Mouse (Mus musculus): ENCODE data around the gene Aagab.

The Aagab gene

GRCm38 (mm10) chr9:63672797-63673493 is 70.5 kb downstream of the Aagab start:
- DNase-seq (ENCODE audit: low read depth) = peak; percentile 36

- no peak for DNase-seq (ENCODE audit: low read depth)
Observed at GRCm38 (mm10) chr9:63673494-63673805, 71.0 kb downstream of the Aagab start.

- DNase-seq (ENCODE audit: low read depth) = peak; percentile 69
Observed at GRCm38 (mm10) chr9:63674613-63675012, 72.2 kb downstream of the Aagab start.

GRCm38 (mm10) chr9:63677621-63678020 is 75.2 kb downstream of the Aagab start:
- peak; percentile 84 for DNase-seq (ENCODE audit: low read depth)

GRCm38 (mm10) chr9:63678076-63678475 is 75.6 kb downstream of the Aagab start:
- DNase-seq (ENCODE audit: low read depth) = peak; percentile 70

- DNase-seq (ENCODE audit: low read depth) = no peak
Observed at GRCm38 (mm10) chr9:63682301-63682700, 79.8 kb downstream of the Aagab start.

GRCm38 (mm10) chr9:63682943-63683342 is 80.5 kb downstream of the Aagab start:
- no peak for DNase-seq (ENCODE audit: low read depth)

GRCm38 (mm10) chr9:63684277-63684676 is 81.8 kb downstream of the Aagab start:
- DNase-seq (ENCODE audit: low read depth) = no peak

- no peak for DNase-seq (ENCODE audit: low read depth)
Observed at GRCm38 (mm10) chr9:63685352-63685751, 82.9 kb downstream of the Aagab start.

GRCm38 (mm10) chr9:63687413-63688015 is 85.1 kb downstream of the Aagab start:
- no peak for DNase-seq (ENCODE audit: low read depth)

GRCm38 (mm10) chr9:63690511-63690910 is 88.1 kb downstream of the Aagab start:
- no peak for DNase-seq (ENCODE audit: low read depth)

GRCm38 (mm10) chr9:63691960-63692359 is 89.5 kb downstream of the Aagab start:
- DNase-seq (ENCODE audit: low read depth) = peak; percentile 36

Data from NIH3T3 (cell line).